Mouse (Mus musculus) heart, postnatal 10 days (tissue): ENCODE results near the gene Fgf6. TPM values are rescaled to one million over a fixed set of nuclear protein-coding genes. Genes with fewer than 3 reads are reported as not detected.

Experiments used
- DNase-seq, 2 experiments: peaks; one replicate each; pipeline ENCODE4 v3.0.0; 2021
- intact Hi-C: fragments of 180-260 bp; cut with DNase I; formaldehyde crosslinking; loops from one replicate; pipeline ENCODE4 v1.15.1; 2025
- total RNA-seq, 2 experiments: library from RNA; stranded (reverse); gene quantifications; 2 replicates each; pipeline ENCODE4 v1.2.3; 2021

Fgf6 gene
- total RNA-seq: under 1 TPM; 0.15 to 0.22 TPM

DNA sequence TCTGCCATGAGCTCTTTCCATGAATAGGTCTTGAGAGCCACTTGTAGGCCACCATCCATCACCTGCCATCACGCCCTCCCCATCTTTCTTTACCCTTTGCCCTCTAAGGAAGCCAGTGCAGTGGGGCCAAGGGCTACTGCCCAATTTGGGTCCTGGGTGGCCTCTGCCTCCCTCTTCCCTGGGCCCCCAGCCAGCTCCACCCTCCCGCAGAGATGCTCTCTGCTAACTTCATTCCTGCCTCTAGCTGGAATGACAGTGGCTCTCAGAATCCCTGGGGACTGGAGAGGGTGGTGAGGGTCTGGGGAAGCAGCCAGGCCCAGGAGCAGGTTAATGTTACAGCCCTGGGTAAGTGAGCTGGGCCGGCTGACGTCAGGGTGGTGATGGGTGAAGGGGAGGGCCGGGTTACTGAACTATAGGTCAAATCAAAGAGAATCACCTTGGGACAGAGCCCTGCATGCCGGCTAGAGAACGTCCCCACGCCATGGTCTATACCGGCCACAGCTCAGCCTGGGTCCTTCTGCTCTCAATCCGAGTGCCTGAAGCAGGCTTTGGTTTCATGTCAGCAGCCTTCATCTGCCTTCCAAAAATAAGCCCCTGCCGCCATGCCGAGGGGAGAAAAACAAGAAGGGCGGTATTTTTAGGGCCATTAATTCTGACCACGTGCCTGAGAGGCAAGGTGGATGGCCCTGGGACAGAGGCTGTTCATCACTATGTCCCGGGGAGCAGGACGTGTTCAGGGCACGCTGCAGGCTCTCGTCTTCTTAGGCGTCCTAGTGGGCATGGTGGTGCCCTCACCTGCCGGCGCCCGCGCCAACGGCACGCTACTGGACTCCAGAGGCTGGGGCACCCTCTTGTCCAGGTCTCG lies at the start of gene Fgf6:
Gene Fgf6 (plus strand): TSS at position 681 of the 865 bp plus-strand sequence.
- no peak for DNase-seq
- intact Hi-C loops: no loop called here

DNA sequence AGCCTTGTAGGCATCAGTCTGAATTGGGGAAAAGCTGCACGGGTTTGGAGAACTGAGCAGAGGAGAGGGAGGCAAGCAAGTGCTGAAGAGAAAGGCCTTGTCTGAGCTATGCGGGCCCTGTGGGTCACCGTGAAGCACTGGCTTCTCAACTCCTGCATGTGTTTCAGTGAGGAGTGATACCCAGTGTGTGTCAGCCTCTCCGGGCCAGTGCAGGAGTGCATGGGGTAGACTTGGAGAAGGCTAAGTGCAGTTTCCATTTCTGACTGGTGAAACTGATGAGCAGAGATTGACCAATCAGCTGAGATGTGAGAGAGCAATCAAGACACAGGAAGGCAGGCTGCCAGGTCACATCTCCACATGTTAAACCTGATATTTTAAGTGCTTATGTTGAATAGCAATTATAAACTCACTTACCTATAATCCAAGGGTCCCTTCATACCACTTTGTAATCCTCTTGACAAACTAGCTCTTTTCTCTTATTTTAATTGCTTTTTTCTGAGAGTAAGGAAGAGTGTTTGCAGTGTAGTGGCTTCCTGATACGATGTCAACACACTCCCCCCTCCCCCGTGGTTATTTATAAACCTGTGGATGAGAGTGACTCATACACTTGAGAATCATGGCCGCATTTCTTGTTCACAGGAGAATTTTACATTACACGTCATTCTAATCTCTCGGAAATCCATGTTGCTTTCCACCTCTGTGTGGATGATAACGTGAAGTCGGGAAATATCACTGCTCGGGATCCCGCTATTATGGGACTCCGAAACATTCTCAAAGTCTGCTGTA lies 49.0 kb upstream of the Fgf6 start:
- intact Hi-C loops: no loop called here
- peak; percentile 48 for DNase-seq

DNA sequence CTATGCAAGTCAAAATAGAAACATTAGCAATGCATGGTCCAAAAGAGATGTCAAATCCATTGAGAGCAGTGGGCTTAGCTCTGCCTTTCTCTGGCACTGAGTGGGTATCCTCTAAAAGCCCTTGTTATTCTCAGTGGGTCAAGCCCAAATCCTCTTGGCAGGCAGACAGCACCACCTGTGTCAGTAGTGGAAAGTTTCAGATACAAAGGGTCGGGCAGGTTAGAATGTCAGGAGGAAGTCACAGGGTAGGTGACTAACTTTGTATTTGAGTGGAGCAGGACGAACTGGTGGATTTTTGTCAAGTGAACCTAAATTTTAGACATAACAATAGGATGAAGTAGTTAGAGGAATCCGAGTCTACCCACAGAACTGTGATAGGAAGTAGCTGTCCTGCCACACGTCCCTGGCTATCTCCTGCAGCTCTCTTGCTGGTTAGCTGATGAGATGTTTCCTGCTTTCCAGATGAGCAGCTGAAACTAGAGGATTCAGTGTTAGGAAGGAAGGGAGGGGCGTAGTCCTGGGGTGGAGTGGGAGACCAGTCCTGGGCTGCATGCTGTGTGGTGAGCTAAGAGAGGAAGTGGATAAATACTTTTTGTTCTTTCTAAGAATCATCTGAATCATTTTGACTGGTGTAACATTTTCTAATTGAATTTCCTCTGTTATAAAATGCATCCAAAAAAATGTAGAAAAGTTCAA lies 33.7 kb upstream of the Fgf6 start:
- intact Hi-C loops: no loop called here
- peak; percentile 35 to 50 for DNase-seq

DNA sequence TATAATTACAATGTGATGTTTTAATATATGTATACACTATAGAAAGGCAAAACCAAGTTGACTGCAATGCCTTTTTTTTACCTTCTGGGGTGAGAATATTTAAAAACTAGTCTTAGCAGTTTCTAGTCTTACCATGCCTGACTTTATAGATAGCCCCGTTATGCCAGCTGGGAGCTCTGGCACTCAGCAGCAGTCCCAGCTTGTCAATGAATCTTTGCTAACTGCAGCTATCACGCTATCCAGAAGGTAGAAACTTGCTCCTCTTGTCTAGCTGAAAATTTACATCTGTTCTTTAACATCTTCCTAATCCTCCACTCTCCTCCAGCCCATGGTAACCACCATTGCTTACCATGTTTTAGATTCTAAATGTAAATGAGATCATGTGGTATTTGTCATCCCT lies 21.7 kb upstream of the Fgf6 start:
- DNase-seq: no peak
- intact Hi-C loops: no loop called here

DNA sequence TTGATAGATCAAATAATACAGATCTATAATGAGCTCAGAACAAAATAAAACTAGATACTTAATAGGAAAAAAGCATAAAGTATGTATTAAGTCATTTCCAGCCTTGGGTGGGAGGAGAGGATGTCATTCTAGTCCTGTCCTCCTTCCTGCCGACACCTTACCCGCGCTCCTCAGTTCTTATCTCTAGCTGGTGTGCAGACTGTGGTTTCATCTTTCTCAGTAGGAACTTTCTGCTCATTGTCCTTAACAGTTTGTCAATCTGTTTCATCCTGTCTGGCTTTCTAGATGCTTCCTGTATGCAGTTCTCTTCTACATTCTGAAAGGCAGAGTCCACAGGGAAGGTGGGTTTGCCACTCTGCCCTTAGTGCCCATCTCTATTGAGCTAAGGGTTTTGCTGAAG lies 19.9 kb upstream of the Fgf6 start:
- intact Hi-C loops: no loop called here
- DNase-seq: no peak

DNA sequence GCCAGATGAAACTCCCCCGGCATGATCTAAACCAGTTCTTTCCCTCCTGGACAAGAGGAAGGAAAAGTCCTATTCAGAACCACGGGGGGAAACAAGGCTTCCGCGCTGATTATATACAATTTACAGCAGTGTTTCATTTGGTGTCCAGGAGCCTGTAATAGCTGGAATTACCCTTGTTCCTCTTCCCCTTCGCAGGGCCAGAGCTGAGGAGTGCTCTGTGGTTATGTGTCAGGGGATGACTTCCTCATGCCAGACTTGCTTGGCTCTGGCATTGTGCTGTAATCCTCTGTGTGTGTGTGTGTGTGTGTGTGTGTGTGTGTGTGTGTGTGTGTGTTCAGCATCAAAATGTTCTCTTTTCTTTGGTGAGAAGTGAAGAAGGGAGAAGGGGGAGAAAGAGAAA lies 19.0 kb upstream of the Fgf6 start:
- peak in 1 of 2 experiments; percentile 12 for DNase-seq
- intact Hi-C loops: no loop called here

DNA sequence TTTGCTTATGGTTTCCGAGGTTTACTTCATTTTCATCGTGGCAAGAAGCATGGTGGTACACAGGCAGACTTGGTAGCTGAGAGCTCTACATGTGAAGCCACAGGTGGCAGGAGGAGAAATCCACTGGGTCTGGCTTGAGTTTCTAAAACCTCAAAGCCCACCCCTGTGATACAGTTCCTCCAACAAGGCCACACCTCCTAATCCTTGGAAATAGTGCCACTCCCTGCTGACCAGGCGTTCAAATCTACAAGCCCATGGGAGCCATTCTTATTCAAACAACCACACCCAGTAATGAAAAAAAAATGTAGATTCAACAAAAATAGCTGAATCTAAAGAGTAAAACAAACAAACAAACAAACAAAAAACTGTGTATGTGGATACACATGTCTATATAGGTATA lies 9.7 kb upstream of the Fgf6 start:
- intact Hi-C loops: no loop called here

DNA sequence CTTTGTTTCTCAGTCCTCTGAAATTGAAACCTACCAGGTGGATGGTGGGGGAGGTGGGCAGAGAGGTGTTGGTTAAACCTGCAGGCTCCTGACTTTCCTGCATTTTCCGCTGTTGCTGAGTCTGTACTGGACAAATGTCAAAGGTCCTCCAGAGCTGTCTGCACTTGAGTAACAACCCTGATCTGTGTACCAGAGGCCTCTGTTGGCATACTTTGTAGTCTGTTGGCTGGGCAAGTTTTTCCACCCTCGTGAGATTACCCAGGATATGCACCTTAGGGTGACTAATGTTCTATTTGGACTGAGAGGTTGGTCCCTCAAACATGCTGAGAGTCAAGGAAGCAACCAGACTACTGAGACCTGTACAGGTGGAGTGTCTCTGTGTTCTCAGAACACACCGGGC lies 8.8 kb upstream of the Fgf6 start:
- intact Hi-C loops: no loop called here
- DNase-seq: peak; percentile 13 to 32

More for the DNA sequence above, 9.7 kb upstream of the Fgf6 start:
- no peak for DNase-seq

DNA sequence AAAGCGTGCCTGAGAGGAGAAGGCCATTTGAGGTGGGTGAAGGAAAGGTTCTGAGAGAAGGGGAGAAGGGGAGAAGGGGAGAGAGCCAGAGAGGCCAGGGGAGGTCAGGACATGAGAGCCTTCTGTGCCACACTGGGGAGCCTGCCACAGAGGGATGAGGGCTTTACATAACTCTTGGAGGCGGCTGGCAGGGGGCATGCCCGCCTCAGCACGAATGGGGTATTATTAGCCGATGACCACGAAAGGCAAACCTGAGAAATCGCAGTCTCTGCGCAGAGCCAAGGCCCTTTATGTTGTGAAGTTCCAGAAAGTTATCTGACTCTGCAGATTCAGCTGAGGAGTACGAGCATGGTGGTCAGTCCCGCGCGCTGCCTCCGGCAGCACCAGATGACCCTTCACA lies 5.4 kb upstream of the Fgf6 start:
- intact Hi-C loops: no loop called here
- DNase-seq: peak; percentile 10 to 11

DNA sequence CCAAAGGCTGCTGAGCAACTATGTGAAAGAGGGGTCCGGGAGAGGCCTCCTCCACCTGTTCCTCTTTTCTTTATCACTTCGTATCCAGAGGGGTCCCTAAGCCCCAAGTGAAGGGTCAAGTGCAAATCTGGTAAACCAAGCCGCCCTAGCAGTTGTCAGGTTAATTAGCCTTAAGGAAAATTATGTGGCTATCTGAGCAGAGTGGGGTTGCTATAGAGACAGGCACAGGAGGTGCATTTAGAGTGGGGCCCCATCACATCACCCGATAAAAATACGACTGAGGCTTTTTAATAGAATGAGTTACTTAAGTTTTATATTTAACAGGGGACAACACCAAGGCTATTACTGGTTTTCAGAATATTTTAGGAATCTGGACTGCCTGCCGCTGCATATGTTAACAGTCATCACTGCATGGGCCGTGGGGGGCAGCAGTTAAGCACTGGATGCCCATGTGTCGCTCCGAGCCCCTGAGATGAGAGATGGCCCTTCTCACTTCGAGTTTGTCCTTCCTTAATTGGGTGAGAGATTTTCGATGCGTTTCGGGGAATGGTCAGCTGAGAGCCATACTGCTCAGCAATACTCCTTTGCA lies 3.3 kb upstream of the Fgf6 start:
- intact Hi-C loops: no loop called here
- no peak for DNase-seq

DNA sequence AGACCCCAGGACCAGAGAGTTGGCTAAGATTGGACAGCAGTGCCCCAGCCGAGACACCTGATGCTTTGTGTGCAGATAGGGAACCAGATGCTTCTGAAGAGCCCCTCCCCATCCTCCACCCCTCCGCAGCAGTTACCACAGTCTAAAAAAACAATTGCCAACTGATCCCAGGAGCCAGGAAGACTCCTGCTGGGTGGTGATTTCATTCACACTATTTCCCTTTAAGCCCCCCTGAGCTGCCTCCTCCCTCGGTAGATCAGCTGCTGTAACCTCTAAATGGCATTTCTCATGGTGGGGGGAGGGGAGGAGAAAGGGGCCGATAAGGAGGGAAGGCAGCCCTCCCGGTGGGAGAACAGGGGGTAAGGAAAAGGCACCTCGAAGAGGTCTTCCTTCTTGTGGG lies 3.9 kb downstream of the Fgf6 start:
- intact Hi-C loops: no loop called here
- DNase-seq: no peak

DNA sequence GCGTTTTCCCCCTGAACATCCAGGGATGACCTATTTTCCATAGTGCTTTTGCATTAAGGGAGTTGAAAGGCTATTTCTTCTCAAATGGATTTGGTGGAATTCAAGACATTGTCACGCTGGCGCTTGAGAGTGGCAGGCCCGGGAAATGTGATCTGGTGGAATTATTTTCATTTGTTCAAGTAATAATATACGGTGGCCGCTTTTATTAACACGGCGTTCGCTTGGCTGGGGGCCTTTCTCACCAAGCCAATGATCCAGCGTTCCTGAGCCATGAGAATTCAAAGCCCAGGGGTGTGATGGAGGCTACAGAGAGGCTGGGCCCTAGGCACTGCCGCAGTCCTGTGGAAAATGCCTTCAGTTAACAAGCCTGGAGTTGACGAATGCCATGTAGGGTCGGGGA lies 5.0 kb downstream of the Fgf6 start:
- no peak for DNase-seq
- intact Hi-C loops: no loop called here

DNA sequence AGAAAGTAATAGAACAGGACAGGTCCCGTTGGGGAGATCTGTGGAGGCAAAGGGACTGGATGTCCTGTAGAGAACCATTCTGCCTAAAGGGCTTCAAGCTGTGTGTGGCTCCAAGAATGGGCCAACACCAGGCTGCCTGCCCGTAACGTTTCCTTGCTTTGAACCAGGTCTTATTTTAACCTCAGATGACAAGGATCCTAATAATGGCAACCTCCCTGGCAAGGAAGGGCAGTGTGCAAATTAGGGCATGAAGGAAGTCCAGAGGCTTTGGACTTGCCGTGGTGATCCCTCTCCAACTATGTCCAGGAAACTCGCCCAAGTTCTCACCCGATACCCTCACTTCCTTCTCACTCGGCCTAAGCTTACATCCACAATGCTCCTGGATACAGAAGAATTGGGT lies 9.4 kb downstream of the Fgf6 start:
- peak; percentile 9 to 29 for DNase-seq

DNA sequence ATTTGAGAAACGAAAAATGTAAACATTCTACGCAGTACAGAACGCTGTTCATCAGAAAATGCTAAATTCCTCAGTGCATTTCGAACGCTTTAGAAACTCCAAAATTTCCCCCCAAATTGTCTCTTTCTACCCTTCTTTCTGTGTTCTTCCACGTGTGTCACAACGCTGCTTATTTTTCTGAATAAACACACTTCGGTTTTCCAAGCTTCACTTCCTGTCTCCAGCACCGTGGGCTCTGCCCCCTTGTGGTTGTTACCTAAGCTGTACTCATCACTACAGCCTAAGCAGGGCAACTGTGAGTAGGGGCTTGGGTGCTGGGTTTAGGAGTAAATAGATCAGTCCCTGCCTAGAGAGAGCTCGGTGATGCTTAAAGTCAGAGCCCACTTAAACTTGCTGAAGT lies 19.4 kb downstream of the Fgf6 start:
- DNase-seq: peak; percentile 15 to 41
- intact Hi-C loops: loop anchor here (1.0 kb wide), 1 partner anchor 79 kb away; no protein-coding TSS in a partner anchor

More for the DNA sequence above, 9.4 kb downstream of the Fgf6 start:
- intact Hi-C loops: no loop called here

DNA sequence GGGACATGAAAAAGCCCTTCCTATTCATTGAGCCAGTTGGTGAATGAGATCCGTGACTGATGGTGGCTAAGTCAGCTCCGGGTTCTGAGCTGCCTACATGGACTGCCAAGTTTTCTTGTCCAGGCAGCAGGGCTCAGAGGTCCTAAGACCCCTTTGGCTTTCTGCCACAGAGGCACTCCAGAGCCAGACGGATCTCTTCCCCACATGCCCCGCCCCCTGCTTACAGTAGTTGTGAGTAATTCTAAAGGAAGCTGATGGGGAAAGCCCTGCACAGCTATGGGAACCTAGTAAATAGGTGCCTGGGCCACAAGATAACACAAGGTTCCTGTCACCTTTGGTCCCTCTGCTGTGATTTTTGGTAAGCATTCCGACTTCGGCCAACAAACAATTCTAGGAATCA lies 29.5 kb downstream of the Fgf6 start:
- intact Hi-C loops: no loop called here
- DNase-seq: no peak

DNA sequence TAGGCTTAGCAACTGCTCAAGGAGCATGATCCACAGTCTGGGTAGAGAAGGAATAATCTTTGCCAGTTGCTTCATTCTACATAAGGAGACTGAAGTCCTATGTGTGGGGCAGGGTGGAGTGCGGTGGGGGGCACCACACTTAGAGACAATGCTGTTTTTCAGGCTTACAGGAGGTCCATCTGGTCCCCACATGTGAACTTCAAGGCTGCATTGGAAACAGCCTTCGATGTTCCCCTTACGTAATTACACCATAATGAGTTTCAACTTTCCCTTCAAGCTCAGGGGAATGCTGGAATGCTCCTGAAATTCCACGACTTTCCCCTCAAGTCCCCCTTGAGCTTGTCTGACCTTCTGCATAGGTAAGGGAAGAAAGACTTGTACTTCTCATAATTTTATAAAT lies 35.5 kb downstream of the Fgf6 start:
- DNase-seq: no peak
- intact Hi-C loops: no loop called here

DNA sequence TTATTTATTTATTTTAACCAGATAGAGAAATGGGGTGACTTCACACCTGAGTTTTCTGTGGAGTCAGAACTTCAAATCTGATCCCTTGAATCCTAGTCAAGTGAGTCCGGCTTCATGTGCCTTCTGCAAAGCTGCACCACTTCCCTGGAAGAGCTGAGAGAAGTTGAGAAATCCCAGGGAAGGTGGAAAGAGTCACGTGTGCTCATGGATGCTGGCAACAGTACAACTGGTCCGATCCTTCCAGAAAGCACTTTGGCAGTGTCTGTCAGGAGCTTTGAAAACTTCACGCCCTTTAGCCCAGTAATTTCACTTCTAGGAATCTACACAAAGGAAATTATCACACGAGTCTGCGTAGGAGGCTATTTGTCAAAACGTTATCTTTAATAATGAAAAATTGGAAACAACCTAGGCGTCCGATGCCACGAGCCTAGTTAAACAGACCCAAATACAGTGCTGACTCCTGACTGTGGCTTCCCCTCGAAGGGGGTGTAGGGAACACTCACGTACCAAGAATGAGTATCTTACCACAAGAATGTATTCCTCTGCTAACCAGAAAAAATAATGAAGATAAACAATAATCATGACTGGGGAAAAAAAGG lies 41.7 kb downstream of the Fgf6 start:
- DNase-seq: peak; percentile 14 to 18
- intact Hi-C loops: no loop called here

DNA sequence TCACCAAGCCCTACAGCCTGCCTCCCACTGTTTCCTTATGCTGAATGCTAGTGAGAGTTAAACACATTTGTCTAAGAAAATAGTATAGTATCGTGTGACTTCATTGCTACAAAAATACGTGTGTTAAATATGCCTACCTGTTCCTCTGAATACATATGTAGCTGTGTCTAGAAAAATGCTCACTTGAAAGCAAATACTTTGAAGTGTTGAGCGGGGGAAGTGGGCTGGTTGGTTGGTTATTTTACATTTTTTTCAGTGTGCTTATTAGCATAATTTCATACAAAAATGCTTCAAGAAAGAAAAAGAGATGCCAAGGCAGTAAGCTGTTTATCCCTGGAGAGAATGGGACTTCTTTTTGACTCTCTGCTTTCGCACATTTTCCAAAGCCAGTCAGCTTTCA lies 44.6 kb downstream of the Fgf6 start:
- intact Hi-C loops: no loop called here
- DNase-seq: no peak

DNA sequence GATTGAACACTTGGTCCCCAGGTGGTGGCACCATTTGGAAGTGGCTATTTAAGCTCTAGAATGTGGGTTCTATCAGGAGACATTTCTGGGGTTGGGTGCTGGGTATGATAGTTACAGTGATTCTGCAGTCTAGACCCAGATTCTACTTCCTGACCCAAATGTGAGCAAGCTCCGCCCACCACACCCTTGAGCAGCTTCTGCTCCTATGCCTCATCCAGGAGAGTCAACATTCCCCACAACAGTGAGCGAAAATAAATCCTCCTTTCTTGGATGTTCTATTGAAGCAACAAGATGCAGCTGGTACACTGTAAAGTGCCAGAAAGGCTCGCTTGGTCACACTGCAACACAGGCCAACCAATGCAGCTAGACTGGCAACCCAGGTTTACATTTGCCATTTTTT lies 48.5 kb downstream of the Fgf6 start:
- intact Hi-C loops: no loop called here
- DNase-seq: no peak

DNA sequence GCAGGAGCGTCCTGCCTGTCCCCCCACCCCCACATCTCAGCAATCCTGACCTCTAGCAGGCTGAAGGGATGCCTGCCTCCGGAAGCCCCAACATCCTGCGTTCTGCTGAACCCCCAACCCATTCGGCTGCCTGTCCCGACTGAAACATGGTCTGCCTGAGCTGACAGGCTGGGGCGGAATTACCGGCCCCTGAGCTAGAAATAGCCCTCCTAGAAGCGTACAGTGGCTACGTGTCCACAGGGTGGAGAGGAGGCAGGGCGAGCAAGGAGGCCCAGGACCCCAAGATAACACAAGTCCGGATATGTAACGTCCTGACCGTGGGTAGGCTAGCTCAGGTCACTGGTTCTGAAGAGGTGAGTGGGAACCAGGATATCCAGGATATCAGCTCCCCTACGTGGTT lies 49.4 kb downstream of the Fgf6 start:
- intact Hi-C loops: no loop called here
- DNase-seq: peak in 1 of 2 experiments; percentile 15

DNA sequence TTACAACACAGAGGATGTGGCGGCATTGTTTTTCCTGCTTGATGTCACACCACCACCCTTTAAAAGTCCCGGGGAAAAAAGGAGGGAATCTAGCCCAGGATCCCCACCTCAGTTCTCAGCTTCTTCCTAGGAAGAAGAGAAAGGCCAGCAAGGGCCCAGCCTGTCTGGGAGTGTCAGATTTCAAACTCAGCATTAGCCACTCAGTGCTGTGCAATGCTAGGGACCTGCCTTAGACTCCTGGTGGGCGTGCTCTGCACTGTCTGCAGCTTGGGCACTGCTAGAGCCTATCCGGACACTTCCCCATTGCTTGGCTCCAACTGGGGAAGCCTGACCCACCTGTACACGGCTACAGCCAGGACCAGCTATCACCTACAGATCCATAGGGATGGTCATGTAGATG lies 57.4 kb downstream of the Fgf6 start, which contains the start of gene Fgf23:
Gene Fgf23 (plus strand): TSS at position 86 of the 400 bp plus-strand sequence.
- intact Hi-C loops: no loop called here
- DNase-seq: no peak
